Mouse (Mus musculus) hindbrain, embryonic 16.5 days (tissue): ENCODE data around the gene Sorbs2. TPM values are rescaled to one million over a fixed set of nuclear protein-coding genes. Genes with fewer than 3 reads are reported as not detected.

Experiments used
- ATAC-seq: fragments of 200-750 bp; cut with Nextera tagmentation; 2 replicates; pipeline ENCODE4 v1.8.0; 2017; ENCODE audit warnings: moderate TSS enrichment, moderate library complexity
- H3K27ac ChIP-seq: fragments of 300-500 bp; sonication (generic); 2 replicates; pipeline ENCODE4 v1.5.1; 2014; ENCODE audit warnings: low read depth, mild to moderate bottlenecking, control low read depth, low read length, moderate library complexity
- H3K27me3 ChIP-seq: fragments of 300-500 bp; sonication (generic); replicated peaks from 2 replicates; pipeline ENCODE4 v1.6.1; 2014; ENCODE audit warnings: low read length; ENCODE audit not compliant: control insufficient read depth, insufficient read depth
- H3K36me3 ChIP-seq: fragments of 300-500 bp; sonication (generic); 2 replicates; pipeline ENCODE4 v1.6.1; 2014; ENCODE audit warnings: mild to moderate bottlenecking, low read length, moderate library complexity, mixed read lengths; ENCODE audit not compliant: control insufficient read depth, insufficient read depth
- H3K4me1 ChIP-seq: fragments of 300-500 bp; sonication (generic); 2 replicates; pipeline ENCODE4 v1.6.1; 2014; ENCODE audit warnings: low read depth, low read length; ENCODE audit not compliant: control insufficient read depth, insufficient read depth
- H3K4me2 ChIP-seq: fragments of 300-500 bp; sonication (generic); 2 replicates; pipeline ENCODE4 v1.6.1; 2014; ENCODE audit warnings: mild to moderate bottlenecking, low read length, control low read depth, moderate library complexity
- H3K4me3 ChIP-seq: fragments of 300-500 bp; sonication (generic); 2 replicates; pipeline ENCODE4 v1.5.1; 2014; ENCODE audit warnings: mild to moderate bottlenecking, low read length, control low read depth, moderate library complexity
- H3K9ac ChIP-seq: fragments of 300-500 bp; sonication (generic); 2 replicates; pipeline ENCODE4 v1.6.1; 2014; ENCODE audit warnings: low read depth, mild to moderate bottlenecking, control low read depth, low read length, moderate library complexity
- H3K9me3 ChIP-seq: fragments of 300-500 bp; sonication (generic); 2 replicates; pipeline ENCODE4 v1.6.1; 2014; ENCODE audit warnings: mild to moderate bottlenecking, low read length, moderate library complexity; ENCODE audit not compliant: control insufficient read depth
- WGBS: fragments of 180-500 bp; shearing (Covaris S2); extraction: QIAGEN DNeasy Blood & Tissue Kit; methylation state at CpG from one replicate; pipeline ENCODE4 v1.1.7; 2014; 5-methylcytosine and 5-hydroxymethylcytosine counted together
- polyA plus RNA-seq: library from polyadenylated mRNA; unstranded; fragments of >200 nt; fragmentation: Nextera tagmentation; extraction: Ambion mirVana; gene quantifications from 2 replicates; pipeline ENCODE4 v1.2.1, GENCODE M21; 2015

Sorbs2 gene
- polyA plus RNA-seq, 1 experiment from 2014 or later, result 40.8 TPM

- WGBS, result 90% methylated on average over 6 of the region's 6 CpGs
- ATAC-seq, result no peak
- Histone ChIP-seq H3K4me2 (no peak overlapping the region), H3K36me3 (no peaks in the 10 kb centered on the region), H3K9ac (no peak overlapping the region), H3K27me3 (no peaks in the 10 kb centered on the region), H3K9me3 (no peaks in the 10 kb centered on the region), H3K4me3 (no peak overlapping the region), H3K4me1 (no peaks in the 10 kb centered on the region), H3K27ac (no peak overlapping the region)
These were observed 99.4 kb downstream of the Sorbs2 start for GRCm38 (mm10) chr8:45607012-45607411.

DNA sequence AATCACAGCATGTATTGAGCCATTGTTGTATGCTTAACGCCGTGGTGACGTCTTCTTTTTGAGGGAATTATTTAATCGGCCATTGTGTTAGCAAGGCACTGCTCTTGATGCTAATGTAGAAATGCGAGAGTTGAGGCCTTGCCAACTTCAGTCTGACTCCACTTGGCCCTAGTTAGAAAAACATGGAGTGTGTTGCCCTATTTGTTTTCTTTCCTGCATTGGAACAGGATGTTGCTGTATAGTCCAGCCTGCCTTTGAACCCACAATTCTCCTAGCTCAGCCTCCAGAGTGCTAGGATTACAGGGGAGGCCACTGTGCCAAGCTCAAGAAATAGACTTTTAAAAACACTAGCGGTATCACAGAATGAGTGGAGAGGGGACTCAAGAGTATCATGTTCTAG, 100.8 kb downstream of the Sorbs2 start:
- H3K4me3 ChIP-seq, result no peak overlapping the region
- 73% methylated on average over 6 of the region's 6 CpGs for WGBS
- H3K27ac ChIP-seq, result no peak overlapping the region
- no peak overlapping the region for H3K4me2 ChIP-seq
- no peaks in the 10 kb centered on the region for H3K4me1 ChIP-seq
- H3K27me3 ChIP-seq, result no peaks in the 10 kb centered on the region
- no peak overlapping the region for H3K9ac ChIP-seq
- no peak for ATAC-seq
- H3K36me3 ChIP-seq, result no peaks in the 10 kb centered on the region
- no peaks in the 10 kb centered on the region for H3K9me3 ChIP-seq

DNA sequence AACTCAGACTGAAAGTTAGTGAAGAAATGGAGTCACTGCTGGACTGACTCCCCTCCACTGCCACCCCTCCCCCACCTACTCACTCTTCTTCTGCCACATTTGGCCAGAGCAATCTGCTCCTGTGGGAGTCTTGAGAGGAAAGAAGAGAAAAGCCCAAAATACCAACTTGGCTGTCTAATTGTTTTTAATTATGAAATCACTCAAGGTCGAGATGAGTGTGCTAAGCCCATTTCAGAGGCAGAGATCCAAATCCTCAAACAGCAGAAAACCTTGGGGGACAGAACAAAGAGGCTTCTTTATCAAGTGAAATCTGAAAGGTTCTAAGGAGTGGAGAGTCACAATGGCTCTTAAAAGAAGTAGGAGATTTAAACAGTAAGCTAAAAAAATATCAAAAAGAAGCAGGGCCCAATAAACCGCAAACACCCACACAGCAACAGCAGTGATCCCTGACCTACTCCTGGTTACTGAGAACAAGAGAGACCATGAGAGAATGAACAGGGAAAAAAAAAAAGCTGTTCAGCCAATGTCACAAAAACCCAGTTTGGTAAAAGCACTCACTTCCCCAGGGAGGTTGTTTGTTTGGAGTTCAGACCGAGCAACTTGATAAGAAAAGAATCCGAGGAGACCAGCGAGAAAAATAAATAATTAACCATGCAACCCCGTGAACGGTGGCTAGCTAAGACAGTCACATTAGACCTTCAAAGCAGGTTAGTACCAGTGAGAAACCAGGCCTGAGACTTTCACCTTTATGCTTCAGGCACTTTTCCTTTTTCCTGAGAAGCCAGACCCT, 103.0 kb downstream of the Sorbs2 start:
- Histone ChIP-seq H3K27me3 (no peaks in the 10 kb centered on the region), H3K4me2 (no peak overlapping the region), H3K4me1 (no peaks in the 10 kb centered on the region), H3K36me3 (no peaks in the 10 kb centered on the region), H3K27ac (no peak overlapping the region), H3K9me3 (no peaks in the 10 kb centered on the region), H3K9ac (no peak overlapping the region), H3K4me3 (no peak overlapping the region)
- WGBS, result 19% methylated on average over 7 of the region's 7 CpGs
- no peak for ATAC-seq

DNA sequence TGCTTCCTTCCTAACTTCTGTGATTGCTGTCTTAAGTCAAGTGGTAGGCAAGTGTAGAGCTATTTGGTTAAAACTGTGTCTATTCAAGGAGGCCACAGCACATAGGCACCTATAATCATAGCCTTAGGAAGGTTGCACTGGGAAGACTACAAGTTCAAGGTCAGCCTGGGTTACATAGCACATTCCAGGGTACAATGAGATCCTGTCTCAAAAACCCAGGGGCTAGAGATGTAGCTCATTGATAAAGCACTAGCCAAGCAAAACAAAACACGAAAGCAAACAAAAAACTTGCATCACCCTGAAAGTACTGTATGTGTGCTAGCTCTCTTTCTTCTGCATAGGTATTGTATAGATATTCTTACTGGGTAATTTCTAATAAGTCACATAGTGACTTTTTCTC, 103.7 kb downstream of the Sorbs2 start:
- no peak overlapping the region for H3K4me3 ChIP-seq
- H3K9ac ChIP-seq, result no peak overlapping the region
- no peaks in the 10 kb centered on the region for H3K27me3 ChIP-seq
- no peak for ATAC-seq
- H3K4me1 ChIP-seq, result no peaks in the 10 kb centered on the region
- no peaks in the 10 kb centered on the region for H3K9me3 ChIP-seq
- 73% methylated on average over 1 of the region's 1 CpGs for WGBS
- H3K27ac ChIP-seq, result no peak overlapping the region
- no peaks in the 10 kb centered on the region for H3K36me3 ChIP-seq
- H3K4me2 ChIP-seq, result no peak overlapping the region

DNA sequence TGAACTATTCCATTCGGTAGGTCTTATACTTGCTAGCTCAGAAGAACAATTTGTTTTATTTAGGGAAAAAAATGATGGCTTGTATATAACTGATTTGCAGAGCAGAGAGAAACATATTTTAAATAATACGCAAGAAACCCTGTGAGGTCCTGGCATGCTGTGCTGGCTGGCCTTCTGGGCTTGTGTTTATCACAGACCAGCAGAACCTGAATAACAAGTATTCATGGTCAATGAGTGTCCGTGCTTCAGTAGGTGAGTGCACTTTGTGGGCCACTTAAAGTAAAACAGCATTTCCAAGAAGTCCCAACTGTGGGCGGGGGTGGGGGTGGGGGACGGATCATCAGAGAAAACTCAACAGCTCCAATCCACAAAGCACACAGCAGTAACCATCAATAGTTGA, 107.0 kb downstream of the Sorbs2 start:
- WGBS, result 48% methylated on average over 5 of the region's 5 CpGs
- no peak overlapping the region for H3K4me2 ChIP-seq
- no peak overlapping the region for H3K27ac ChIP-seq
- no peaks in the 10 kb centered on the region for H3K36me3 ChIP-seq
- H3K9ac ChIP-seq, result no peak overlapping the region
- H3K27me3 ChIP-seq, result no peaks in the 10 kb centered on the region
- H3K4me1 ChIP-seq, result no peaks in the 10 kb centered on the region
- ATAC-seq, result no peak
- no peaks in the 10 kb centered on the region for H3K9me3 ChIP-seq
- H3K4me3 ChIP-seq, result no peak overlapping the region

- Histone ChIP-seq H3K27ac (no peak overlapping the region), H3K9ac (no peak overlapping the region), H3K27me3 (no peaks in the 10 kb centered on the region), H3K36me3 (no peaks in the 10 kb centered on the region), H3K4me3 (no peak overlapping the region), H3K4me1 (no peaks in the 10 kb centered on the region), H3K4me2 (no peak overlapping the region), H3K9me3 (no peaks in the 10 kb centered on the region)
- WGBS, result 12% methylated on average over 9 of the region's 9 CpGs
- ATAC-seq, result no peak
These were observed 107.5 kb downstream of the Sorbs2 start for GRCm38 (mm10) chr8:45615050-45615449.

DNA sequence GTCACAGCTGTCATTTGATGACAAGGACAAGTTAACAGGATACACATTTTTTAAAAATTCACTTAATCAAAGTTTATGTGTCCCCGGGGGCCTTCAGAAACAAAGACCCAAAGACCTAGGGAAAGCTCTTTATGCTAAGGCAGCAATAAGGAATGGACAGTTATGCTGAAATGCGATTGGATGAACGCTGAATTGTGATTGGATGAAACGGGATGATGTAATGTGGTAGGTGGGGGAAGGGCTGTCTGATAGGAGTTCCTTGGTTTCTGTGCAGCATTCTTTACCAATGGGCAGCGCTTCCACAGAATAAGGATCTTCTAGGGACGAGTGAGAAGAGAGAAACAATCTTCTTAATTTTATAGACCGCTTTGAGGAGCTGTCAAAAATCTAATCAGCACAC, 108.0 kb downstream of the Sorbs2 start:
- peak; percentile 63; the same call in 1 of the 2 replicates for ATAC-seq
- Histone ChIP-seq H3K36me3 (no peaks in the 10 kb centered on the region), H3K4me2 (0 out of 2 replicates have a peak overlapping the region, but pooled peaks have one; percentile 5), H3K27me3 (no peaks in the 10 kb centered on the region), H3K27ac (no peak overlapping the region), H3K4me1 (no peaks in the 10 kb centered on the region), H3K4me3 (no peak overlapping the region), H3K9me3 (no peaks in the 10 kb centered on the region), H3K9ac (no peak overlapping the region)
- 49% methylated on average over 7 of the region's 7 CpGs for WGBS

GRCm38 (mm10) chr8:45621576-45622178, 114.1 kb downstream of the Sorbs2 start:
- H3K36me3 ChIP-seq, result no peaks in the 10 kb centered on the region
- no peak overlapping the region for H3K4me2 ChIP-seq
- 67% methylated on average over 15 of the region's 15 CpGs for WGBS
- no peaks in the 10 kb centered on the region for H3K27me3 ChIP-seq
- no peak overlapping the region for H3K27ac ChIP-seq
- no peaks in the 10 kb centered on the region for H3K9me3 ChIP-seq
- no peak overlapping the region for H3K4me3 ChIP-seq
- no peaks in the 10 kb centered on the region; the same call in 1 of the 2 replicates for H3K4me1 ChIP-seq
- no peak overlapping the region for H3K9ac ChIP-seq
- no peak for ATAC-seq

- WGBS, result 50% methylated on average over 5 of the region's 5 CpGs
- Histone ChIP-seq H3K27ac (no peak overlapping the region), H3K4me1 (peaks cover 10% of the 10 kb centered on the region), H3K4me2 (no peak overlapping the region), H3K27me3 (no peaks in the 10 kb centered on the region), H3K36me3 (no peaks in the 10 kb centered on the region), H3K9me3 (no peaks in the 10 kb centered on the region), H3K4me3 (no peak overlapping the region), H3K9ac (no peak overlapping the region)
- ATAC-seq, result no peak
These were observed 118.8 kb downstream of the Sorbs2 start for GRCm38 (mm10) chr8:45626406-45626805.
